Mouse (Mus musculus) activated CD4-positive, CD25-positive, alpha-beta regulatory T cell, adult 4 months (primary cell): ENCODE measurements around the gene Gm17018. TPM values are rescaled to one million over a fixed set of nuclear protein-coding genes. Genes with fewer than 3 reads are reported as not detected.

Experiments
- ATAC-seq: one replicate; pipeline ENCODE4 v1.8.0; 2017
- polyA plus RNA-seq, 2 experiments: library from polyadenylated mRNA; unstranded; fragments of 100-300 nt; shearing (Covaris generic); gene quantifications; one replicate each; pipeline ENCODE4 v1.2.1; 2017

The Gm17018 gene
- polyA plus RNA-seq, 2 experiments from 2014 or later = 65.5 to 69.1 TPM

- ATAC-seq = no peak
Observed at GRCm38 (mm10) chr19:45549128-45549915, 11.1 kb upstream of the Gm17018 start.

GRCm38 (mm10) chr19:45549948-45550347 lies 10.5 kb upstream of the Gm17018 start:
- no peak for ATAC-seq

GRCm38 (mm10) chr19:45552187-45552586 lies 8.2 kb upstream of the Gm17018 start:
- ATAC-seq = no peak

- no peak for ATAC-seq
Observed at GRCm38 (mm10) chr19:45554136-45554535, 6.3 kb upstream of the Gm17018 start.

- ATAC-seq = no peak
Observed at GRCm38 (mm10) chr19:45565925-45566715, 5.7 kb downstream of the Gm17018 start.

GRCm38 (mm10) chr19:45567367-45567766 lies 7.0 kb downstream of the Gm17018 start:
- no peak for ATAC-seq

GRCm38 (mm10) chr19:45573033-45573432 lies 12.6 kb downstream of the Gm17018 start:
- ATAC-seq = no peak

- ATAC-seq = peak; percentile 68
Observed at GRCm38 (mm10) chr19:45573861-45574267, 13.4 kb downstream of the Gm17018 start.

GRCm38 (mm10) chr19:45574339-45574898 lies 14.0 kb downstream of the Gm17018 start:
- ATAC-seq = no peak

GRCm38 (mm10) chr19:45574941-45575631 lies 14.7 kb downstream of the Gm17018 start:
- peak; percentile 55 for ATAC-seq

GRCm38 (mm10) chr19:45575632-45576001 lies 15.2 kb downstream of the Gm17018 start:
- ATAC-seq = no peak

GRCm38 (mm10) chr19:45577141-45577750 lies 16.8 kb downstream of the Gm17018 start:
- ATAC-seq = peak; percentile 44

- no peak for ATAC-seq
Observed at GRCm38 (mm10) chr19:45578976-45579375, 18.6 kb downstream of the Gm17018 start.

- ATAC-seq = no peak
Observed at GRCm38 (mm10) chr19:45579416-45579815, 19.0 kb downstream of the Gm17018 start.

- ATAC-seq = no peak
Observed at GRCm38 (mm10) chr19:45580235-45580634, 19.8 kb downstream of the Gm17018 start.

GRCm38 (mm10) chr19:45581257-45581656 lies 20.8 kb downstream of the Gm17018 start:
- no peak for ATAC-seq

GRCm38 (mm10) chr19:45582161-45582560 lies 21.7 kb downstream of the Gm17018 start:
- ATAC-seq = no peak

- ATAC-seq = no peak
Observed at GRCm38 (mm10) chr19:45583136-45583535, 22.7 kb downstream of the Gm17018 start.

GRCm38 (mm10) chr19:45584856-45585620 lies 24.6 kb downstream of the Gm17018 start:
- no peak for ATAC-seq

GRCm38 (mm10) chr19:45586850-45587249 lies 26.4 kb downstream of the Gm17018 start:
- ATAC-seq = no peak

GRCm38 (mm10) chr19:45587509-45588292 lies 27.3 kb downstream of the Gm17018 start:
- ATAC-seq = no peak
